Comparison of ENCODE assay signal across 12 mouse cellular contexts in genomic region chr5:92959708-92960107, GRCm38 (mm10).
DNase-seq lines count a peak whose midpoint lies in the region; ATAC-seq lines count a peak whose summit lies in the region.
"Had no signal": no experiment of that assay in that cellular context is flagged by ENCODE, and none has a peak within 500 bp of the region (broad histone marks: within the 10 kb centered on the region; RNA-seq: fewer than 3 reads in every experiment).

No protein-coding gene starts in this region.

- H3K4me3 ChIP-seq in heart, embryonic 13.5 days = no peak overlapping the region
- no peak overlapping the region for H3K4me3 ChIP-seq in limb, embryonic 12.5 days (replicated peaks)
- no peak overlapping the region for H3K4me3 ChIP-seq in kidney, embryonic 14.5 days (ENCODE audit: low read length)
- no peak overlapping the region for H3K4me3 ChIP-seq in midbrain, embryonic 10.5 days
- H3K4me3 ChIP-seq: liver, embryonic 12.5 days had no signal

- peaks cover 71% of the 10 kb centered on the region for H3K36me3 ChIP-seq in heart, embryonic 13.5 days
- H3K36me3 ChIP-seq in limb, embryonic 12.5 days = peaks cover 29% of the 10 kb centered on the region
- peaks cover 45% of the 10 kb centered on the region for H3K36me3 ChIP-seq in kidney, embryonic 14.5 days (ENCODE audit: control insufficient read depth, insufficient read depth, low read length)
- H3K36me3 ChIP-seq in midbrain, embryonic 10.5 days = peaks cover 98% of the 10 kb centered on the region

- no peaks in the 10 kb centered on the region for H3K9me3 ChIP-seq in heart, embryonic 13.5 days
- H3K9me3 ChIP-seq in limb, embryonic 12.5 days = no peaks in the 10 kb centered on the region
- H3K9me3 ChIP-seq in kidney, embryonic 14.5 days (ENCODE audit: control insufficient read depth, low read length) = no peaks in the 10 kb centered on the region
- H3K9me3 ChIP-seq in midbrain, embryonic 10.5 days (replicated peaks) = no peaks in the 10 kb centered on the region
- H3K9me3 ChIP-seq: liver, embryonic 12.5 days had no signal

- H3K4me1 ChIP-seq in heart, embryonic 13.5 days = peaks cover 61% of the 10 kb centered on the region
- H3K4me1 ChIP-seq in limb, embryonic 12.5 days (replicated peaks) = peaks cover 26% of the 10 kb centered on the region
- H3K4me1 ChIP-seq in kidney, embryonic 14.5 days (ENCODE audit: control insufficient read depth, insufficient read depth, low read length) = no peaks in the 10 kb centered on the region
- 0 out of 2 replicates have a peak, but pooled peaks cover 3% of the 10 kb centered on the region for H3K4me1 ChIP-seq in midbrain, embryonic 10.5 days
- H3K4me1 ChIP-seq: liver, embryonic 12.5 days had no signal

- intact Hi-C loops in heart, postnatal 25 days (cut with DNase I) = loop anchor here (5.0 to 10.0 kb wide), 2 partner anchors 203 to 365 kb away; no protein-coding TSS in a partner anchor

- no peak for DNase-seq in cerebellum, postnatal 4 days (ENCODE audit: low spot score in 2 of 2)
- no peak for DNase-seq in heart, postnatal 25 days (ENCODE audit: low spot score)
- DNase-seq in cerebellum, adult 8-10 months = peak; percentile 28
- DNase-seq in midbrain, embryonic 10.5 days (ENCODE audit: low spot score) = no peak
- DNase-seq: adrenal gland, postnatal 14 days; kidney, postnatal 10 days had no signal

- no peaks in the 10 kb centered on the region for H3K27me3 ChIP-seq in heart, embryonic 13.5 days (replicated peaks)
- H3K27me3 ChIP-seq in limb, embryonic 12.5 days = no peaks in the 10 kb centered on the region
- no peaks in the 10 kb centered on the region for H3K27me3 ChIP-seq in kidney, embryonic 14.5 days (ENCODE audit: control insufficient read depth, insufficient read depth, low read length)
- H3K27me3 ChIP-seq in midbrain, embryonic 10.5 days (ENCODE audit: low read depth, poor library complexity, severe bottlenecking) = no peaks in the 10 kb centered on the region

- H3K4me2 ChIP-seq in heart, embryonic 13.5 days = peak overlapping the region; percentile 34
- H3K4me2 ChIP-seq in limb, embryonic 12.5 days = no peak overlapping the region
- H3K4me2 ChIP-seq in kidney, embryonic 14.5 days (replicated peaks; ENCODE audit: low read depth, low read length) = no peak overlapping the region
- H3K4me2 ChIP-seq: liver, embryonic 12.5 days had no signal

- WGBS in heart, embryonic 13.5 days = 37% methylated on average over 9 of the region's 9 CpGs
- 63% methylated on average over 9 of the region's 9 CpGs for WGBS in limb, embryonic 12.5 days
- 70% methylated on average over 9 of the region's 9 CpGs for WGBS in kidney, embryonic 14.5 days
- 83% methylated on average over 9 of the region's 9 CpGs for WGBS in midbrain, embryonic 10.5 days

- peak overlapping the region; percentile 90 for H3K27ac ChIP-seq in heart, embryonic 13.5 days (replicated peaks)
- H3K27ac ChIP-seq in limb, embryonic 12.5 days = peak overlapping the region; percentile 60; the same call in 1 of the 2 replicates
- H3K27ac ChIP-seq in kidney, embryonic 14.5 days (ENCODE audit: low read depth, low read length) = no peak overlapping the region
- H3K27ac ChIP-seq in midbrain, embryonic 10.5 days (replicated peaks) = no peak overlapping the region
- H3K27ac ChIP-seq: hindbrain, postnatal 0 days; liver, embryonic 12.5 days had no signal

- ATAC-seq in cerebellum, adult (ENCODE audit: insufficient number of reproducible peaks, low FRiP score, low TSS enrichment) = peak; percentile 59
- no peak for ATAC-seq in heart, embryonic 13.5 days (ENCODE audit: extremely low read depth, insufficient number of reproducible peaks, low FRiP score, low TSS enrichment)
- ATAC-seq in limb, embryonic 12.5 days (ENCODE audit: insufficient number of reproducible peaks, insufficient read depth, low FRiP score, low TSS enrichment, low read depth) = no peak
- no peak for ATAC-seq in kidney, embryonic 14.5 days (ENCODE audit: low FRiP score, low TSS enrichment)
- ATAC-seq: hindbrain, postnatal 0 days; liver, embryonic 12.5 days had no signal

- H3K9ac ChIP-seq in heart, embryonic 13.5 days = peak overlapping the region; percentile 68
- no peak overlapping the region for H3K9ac ChIP-seq in limb, embryonic 12.5 days (replicated peaks)
- H3K9ac ChIP-seq in kidney, embryonic 14.5 days (ENCODE audit: low read depth, low read length) = no peak overlapping the region
- H3K9ac ChIP-seq: liver, embryonic 12.5 days had no signal

Comparison
In these comparisons a context has a peak if more than half of its experiments do, and no peak if none do; other contexts are left out.
1. H3K27ac ChIP-seq: peak in heart, embryonic 13.5 days (single experiment) and limb, embryonic 12.5 days (single experiment); none in kidney, embryonic 14.5 days (single experiment) and midbrain, embryonic 10.5 days (single experiment).